Mouse (Mus musculus): ENCODE results near the gene Pus7.
"Not testable (repeated sequence)": the region's sequence is repeated elsewhere in the genome, so short reads cannot be mapped to it uniquely, and the experiment has no call there.

Gene Pus7

DNA sequence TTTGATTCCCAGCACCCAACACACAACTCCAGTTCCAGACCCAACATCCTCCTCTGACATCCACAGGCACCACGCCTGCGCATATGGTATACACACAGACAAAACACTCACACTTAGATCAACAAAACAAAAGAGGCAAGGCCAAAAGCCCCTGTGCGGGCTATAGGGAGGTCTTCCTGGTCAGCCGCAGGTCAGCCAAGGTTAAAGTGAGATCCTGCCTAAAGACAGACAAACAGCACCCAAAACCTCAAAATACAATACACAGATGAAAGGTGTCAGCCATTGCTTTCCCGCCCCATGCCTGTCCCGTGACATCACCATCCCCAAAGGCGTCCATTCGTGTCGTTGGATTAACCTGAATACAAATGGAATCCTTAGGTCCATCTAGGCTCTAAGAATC lies 27.9 kb downstream of the Pus7 start:
- no peak for DNase-seq (ENCODE audit: low read depth)

DNA sequence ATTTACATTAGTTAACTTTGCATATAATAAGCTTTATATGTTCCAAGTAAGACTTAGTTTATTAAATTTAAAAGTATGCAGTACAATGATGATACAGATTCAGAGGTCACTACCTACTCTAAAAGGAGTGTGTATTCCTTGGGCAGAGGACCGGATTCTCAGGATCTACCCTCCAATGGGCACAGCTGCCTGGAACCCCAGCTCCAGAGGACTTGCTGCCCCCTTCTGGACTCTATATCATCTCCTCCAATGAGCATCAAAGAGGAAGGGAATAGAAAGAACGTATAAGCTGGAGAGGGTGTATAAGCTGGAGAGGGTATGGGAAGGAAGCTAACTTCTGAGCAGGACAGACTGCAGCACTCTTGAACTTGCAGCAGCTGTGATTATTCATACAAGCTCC lies 33.6 kb downstream of the Pus7 start:
- no peak for DNase-seq (ENCODE audit: low read depth)

GRCm38 (mm10) chr5:23743261-23743660 lies 40.2 kb downstream of the Pus7 start:
- no peak for DNase-seq (ENCODE audit: low read depth)

DNA sequence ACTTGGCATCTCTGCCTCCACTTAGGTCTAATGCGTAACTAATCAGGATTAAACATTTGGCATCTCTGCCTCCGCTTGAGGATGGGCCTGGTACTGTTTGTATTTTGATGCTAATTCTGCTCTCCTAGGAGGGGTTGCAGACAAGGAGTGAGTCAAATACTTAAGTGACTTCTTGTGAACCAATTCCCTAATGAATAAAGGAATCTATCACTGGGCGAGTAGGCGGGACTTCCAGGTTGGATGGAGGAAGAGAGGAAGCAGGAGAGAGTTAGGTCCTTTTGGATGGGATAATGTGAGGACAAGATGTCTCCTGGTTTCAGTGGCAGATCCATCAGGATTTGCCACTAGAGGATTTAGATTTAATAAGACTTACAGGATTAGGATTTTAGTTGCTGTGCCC lies 46.4 kb downstream of the Pus7 start:
- no peak for DNase-seq (ENCODE audit: low read depth)

- DNase-seq (ENCODE audit: low read depth) = no peak
Measured at GRCm38 (mm10) chr5:23736366-23736765, 47.1 kb downstream of the Pus7 start.

GRCm38 (mm10) chr5:23721956-23722355 lies 61.6 kb downstream of the Pus7 start:
- no peak for DNase-seq (ENCODE audit: low read depth)

GRCm38 (mm10) chr5:23718881-23719328 lies 64.6 kb downstream of the Pus7 start:
- DNase-seq (ENCODE audit: low read depth) = no peak

DNA sequence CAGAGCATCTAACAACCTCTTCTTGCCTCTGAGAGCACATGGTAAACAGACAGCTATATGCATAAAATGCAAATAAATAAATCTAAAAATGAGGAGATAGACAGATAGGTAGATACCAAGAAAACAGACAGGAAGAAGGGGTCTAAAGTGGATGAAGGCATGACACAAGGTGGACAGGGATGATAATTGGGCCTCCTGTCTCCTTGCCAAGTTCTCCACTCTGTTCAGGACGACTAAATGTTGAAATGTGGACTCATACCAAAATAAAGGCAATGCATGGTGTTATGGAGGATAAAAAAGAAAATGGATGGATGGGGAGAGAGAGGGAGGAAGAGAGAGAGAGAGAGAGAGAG lies 65.4 kb downstream of the Pus7 start:
- DNase-seq (ENCODE audit: low read depth) = no peak

DNA sequence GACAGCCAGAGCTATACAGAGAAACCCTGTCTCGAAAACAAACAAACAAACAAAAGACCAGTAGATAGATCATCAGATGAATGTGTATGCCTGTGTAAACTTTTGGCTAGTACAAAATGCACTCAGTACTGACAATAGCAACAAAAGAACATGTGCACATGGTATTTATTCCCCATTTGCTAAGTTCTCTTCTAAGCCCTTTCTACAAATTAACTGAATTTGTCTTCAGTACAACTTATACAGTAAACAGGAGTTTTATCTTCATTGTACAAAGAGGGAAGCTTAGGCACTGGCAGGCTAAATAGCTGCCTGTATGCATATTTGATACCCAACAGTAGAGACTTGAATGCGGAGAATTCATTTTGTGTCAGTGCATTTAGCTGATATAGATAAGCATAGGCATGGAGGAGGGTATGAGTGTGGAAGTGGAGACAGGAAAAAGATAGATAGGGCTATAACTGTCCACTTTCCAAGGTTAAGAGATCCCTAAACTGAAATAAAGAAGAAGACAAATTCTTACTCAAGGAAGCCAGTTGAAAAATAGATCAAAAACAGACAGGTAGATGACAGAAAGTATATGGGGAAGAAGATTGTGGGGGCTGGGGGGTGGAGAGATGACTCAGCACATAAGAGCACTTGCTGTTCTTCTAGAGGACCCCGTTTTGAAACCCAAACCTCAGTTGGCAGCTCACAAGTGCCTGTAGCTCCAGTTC lies 65.9 kb downstream of the Pus7 start:
- no peak for DNase-seq (ENCODE audit: low read depth)

- no peak for DNase-seq (ENCODE audit: low read depth)
Measured at GRCm38 (mm10) chr5:23713401-23714335, 69.8 kb downstream of the Pus7 start.

DNA sequence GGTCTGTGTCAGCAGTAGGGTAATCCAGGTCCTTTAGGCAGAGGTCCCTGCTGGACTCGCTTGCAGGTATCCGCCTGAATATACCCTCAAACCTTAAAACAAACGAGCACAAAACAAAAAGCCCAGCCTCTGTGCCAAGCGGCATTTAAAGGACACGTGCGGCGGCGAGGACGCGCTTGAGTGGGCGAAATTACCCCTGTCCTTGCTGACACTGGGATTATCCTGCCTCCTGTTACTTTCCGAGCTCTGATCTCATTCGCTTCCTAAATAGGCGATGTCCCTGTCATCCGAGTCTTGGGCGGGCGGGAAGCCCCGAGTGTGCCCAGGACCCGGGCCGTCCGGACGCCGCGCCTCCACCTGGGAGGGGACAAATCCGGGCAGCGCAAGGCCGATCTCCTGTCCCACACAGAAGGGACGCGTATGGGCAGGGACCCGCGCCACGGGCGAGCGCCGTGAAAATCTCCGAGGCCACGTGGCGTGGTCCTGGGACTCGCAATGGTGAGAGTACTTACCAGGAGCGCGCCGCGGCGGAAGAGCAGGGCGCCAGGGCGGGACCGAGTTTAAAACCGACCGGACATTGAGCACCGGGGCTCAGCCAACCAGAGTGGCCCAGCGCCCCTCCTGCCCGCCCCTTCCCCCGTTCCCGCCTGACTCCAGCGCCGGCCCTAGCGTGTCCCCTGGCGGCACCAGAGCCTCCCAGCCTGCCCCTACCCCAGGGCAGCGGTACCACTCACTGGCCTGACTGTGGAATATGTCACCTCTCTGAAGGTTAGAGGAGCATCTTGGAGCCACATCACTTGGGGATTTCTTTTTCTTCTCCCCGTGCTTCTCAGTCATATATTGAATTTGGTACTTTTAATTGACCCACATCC lies 71.1 kb downstream of the Pus7 start:
- no peak for DNase-seq (ENCODE audit: low read depth)

GRCm38 (mm10) chr5:23711671-23712129 lies 71.8 kb downstream of the Pus7 start:
- not testable (repeated sequence) for DNase-seq (ENCODE audit: low read depth)

DNA sequence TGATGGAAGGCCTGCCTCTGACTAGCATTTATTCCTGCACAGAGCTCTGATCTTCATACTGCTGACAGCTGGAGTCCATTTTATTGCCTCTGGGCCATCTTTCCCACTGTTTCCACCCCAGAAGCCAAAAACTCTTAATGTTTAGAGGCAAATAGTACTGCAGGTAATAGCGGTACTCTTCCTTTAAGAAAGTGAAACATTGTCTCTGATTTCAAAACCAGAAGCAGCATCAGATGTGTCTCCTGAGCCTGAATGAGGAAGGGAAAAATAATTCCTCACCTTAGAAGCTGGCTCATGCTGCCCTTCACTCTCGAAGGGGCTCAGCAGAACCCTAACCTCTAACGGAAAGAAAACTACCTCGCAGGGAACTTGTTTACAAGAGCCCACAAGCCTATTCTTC lies 72.3 kb downstream of the Pus7 start:
- DNase-seq (ENCODE audit: low read depth) = no peak

DNA sequence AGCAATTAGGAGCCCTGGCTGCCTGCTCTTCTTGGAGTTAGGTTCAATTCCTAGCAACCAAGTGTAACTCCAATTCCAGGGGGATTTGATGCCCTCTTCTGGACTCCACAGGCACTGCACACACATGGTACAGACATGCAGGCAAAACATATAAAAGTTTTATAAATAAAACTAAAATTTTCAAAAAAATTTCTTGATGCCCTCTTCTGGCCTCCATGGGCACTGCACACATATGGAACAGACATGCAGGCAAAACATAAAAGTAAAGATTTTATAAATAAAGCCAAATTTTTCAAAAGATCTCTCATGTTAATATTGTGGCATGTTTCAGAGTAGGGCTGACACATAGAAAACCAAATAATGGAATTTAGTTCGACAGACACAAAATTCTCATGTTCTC lies 73.8 kb downstream of the Pus7 start:
- DNase-seq (ENCODE audit: low read depth) = no peak

DNA sequence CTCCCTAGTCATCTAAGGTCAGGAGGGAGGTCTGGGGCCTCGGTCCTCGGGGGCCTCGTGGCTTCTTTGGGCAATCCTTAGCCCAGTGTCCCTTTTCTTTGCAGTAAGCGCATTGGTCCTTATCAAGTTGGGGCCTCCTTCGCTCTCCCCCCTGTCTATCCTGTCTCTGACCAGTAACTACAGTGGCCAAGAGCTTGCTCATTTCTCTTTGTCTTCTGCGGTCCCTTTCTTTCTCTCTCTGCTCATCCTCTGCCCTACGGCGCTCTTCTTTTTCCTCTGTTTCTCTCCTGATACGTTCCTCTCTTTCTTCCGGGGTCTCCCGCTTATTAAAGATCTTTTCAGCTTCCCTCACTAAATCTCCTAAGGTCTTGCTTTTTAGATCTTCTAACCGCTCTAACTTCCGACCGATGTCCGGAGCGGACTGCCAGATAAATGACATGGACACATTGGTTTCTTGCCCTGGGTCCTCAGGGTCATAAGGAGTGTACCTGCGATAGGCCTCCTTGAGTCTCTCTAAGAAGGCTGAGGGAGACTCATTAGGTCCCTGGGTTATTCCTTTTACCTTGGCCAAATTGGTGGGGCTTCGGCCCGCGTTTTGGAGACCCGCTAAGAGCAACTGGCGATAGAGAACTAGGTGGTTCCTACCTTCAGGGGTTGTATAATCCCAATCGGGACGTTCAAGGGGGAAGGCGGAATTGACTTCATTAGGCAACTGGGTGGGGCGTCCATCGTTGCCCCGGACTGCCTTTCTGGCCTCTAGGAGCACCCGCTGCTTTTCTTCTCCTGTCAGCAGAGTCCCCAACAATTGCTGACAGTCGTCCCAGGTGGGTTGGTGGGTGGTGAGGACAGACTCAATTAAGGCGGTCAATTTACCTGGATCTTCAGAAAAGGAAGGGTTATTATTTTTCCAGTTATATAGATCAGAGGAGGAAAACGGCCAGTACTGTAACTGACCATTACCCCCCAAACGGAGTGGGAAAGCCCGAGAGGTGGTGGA lies 76.6 kb downstream of the Pus7 start:
- not testable (repeated sequence) for DNase-seq (ENCODE audit: low read depth)

- DNase-seq (ENCODE audit: low read depth) = no peak
Measured at GRCm38 (mm10) chr5:23697457-23697856, 86.1 kb downstream of the Pus7 start.

Data from c-Kit-positive CD71-positive TER-119-negative erythroid progenitor cells, embryonic 14.5 days (primary cell).